Mouse (Mus musculus): ENCODE results near the gene Dnajc5g.

Gene Dnajc5g

DNA sequence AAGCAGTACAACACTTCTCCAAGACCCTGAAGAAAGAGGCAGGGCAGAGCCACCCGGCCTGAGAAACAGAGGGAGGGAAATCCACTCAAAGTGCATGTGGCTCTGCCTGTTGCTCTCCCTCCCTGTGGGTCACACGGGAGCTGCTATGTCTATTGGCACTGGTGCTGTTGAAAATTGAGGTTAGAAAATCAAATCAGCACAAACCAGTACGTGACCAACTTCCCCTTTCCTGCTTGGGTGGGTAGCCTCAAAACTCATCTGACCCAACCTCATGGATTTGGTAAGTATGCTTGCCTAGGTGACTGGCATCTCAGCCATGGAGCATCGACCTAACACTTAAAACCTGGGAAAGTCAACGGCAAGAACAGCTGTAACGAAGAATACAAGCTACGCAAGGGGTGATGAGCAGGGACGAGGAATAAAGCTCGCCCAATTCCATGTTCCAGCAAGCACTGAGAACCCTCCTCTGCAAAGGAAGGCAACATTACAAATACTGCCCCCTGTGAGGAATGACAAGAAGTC lies at the start of gene Dnajc5g:
TSS of gene Dnajc5g (plus strand) at position 472 of the 522 bp plus-strand sequence.
- DNase-seq (ENCODE audit: extremely low read depth, low read depth) = peak; percentile 36

DNA sequence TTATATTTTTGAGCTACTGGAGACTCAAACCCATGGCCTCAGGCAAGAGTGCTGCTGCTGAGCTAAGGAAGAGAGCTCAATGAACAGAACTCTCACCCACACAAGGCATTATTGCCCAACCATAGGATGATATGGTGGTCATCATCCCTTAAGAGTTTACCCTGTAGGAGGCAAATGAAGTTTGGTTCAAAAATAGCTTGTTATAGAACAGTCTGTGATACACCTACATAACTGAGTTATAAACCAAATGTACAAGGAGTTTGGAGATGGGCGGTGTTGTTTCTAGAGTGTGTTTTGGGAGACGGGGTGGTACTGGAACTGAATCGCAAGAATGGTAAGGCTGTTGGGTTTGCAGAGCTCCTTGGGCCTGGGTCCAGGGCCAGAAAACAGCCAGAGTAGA lies 36.3 kb upstream of the Dnajc5g start:
- DNase-seq (ENCODE audit: extremely low read depth, low read depth) = no peak

DNA sequence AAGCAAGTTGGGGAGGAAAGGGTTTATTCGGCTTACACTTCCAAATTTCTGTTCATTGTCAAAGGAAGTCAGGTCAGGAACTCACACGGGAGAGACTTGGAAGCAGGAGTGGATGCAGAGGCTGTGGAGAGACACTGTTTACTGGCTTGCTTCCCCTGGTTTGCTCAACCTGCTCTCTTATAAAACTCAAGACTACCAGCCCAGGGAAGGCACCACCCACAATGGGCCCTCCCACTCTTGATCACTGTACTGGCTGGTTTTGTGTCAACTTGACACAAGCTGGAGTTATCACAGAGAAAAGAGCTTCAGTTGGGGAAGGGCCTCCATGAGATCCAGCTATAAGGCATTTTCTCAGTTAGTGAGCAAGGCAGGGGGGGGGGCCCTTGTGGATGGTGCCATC lies 35.0 kb upstream of the Dnajc5g start:
- no peak for DNase-seq (ENCODE audit: extremely low read depth, low read depth)

DNA sequence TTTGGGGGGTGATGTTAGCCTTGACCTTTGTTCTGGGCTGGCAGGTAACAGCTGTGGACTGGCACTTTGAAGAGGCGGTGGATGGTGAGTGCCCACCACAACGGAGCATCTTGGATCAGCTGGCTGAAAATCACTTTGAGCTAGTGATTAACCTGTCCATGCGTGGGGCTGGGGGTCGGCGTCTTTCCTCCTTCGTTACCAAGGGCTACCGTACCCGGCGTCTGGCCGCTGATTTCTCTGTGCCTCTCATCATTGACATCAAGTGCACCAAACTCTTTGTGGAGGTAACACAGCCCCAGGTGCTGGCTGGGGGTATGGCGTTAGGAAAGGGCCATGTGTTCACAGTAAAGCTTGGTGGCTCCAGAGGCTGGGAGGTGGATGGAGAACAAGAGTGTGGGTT lies 34.3 kb upstream of the Dnajc5g start:
- no peak for DNase-seq (ENCODE audit: extremely low read depth, low read depth)

DNA sequence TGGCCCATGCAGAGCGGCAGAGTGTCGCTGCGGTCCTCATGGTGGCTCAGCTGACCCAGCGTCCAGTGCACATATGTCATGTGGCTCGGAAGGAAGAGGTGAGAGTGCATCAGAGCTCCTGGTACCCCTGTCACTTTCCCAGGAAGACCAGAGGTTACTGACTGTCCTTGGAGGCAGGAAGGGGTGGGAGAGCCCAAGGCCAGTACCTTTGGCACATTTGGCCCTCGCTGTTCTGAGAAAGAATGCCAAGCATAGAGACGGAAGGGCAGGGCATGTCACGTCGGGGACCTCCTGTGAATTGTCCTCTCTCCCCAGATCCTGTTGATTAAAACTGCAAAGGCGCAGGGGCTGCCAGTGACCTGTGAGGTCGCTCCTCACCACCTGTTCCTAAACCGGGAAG lies 32.9 kb upstream of the Dnajc5g start:
- no peak for DNase-seq (ENCODE audit: extremely low read depth, low read depth)

DNA sequence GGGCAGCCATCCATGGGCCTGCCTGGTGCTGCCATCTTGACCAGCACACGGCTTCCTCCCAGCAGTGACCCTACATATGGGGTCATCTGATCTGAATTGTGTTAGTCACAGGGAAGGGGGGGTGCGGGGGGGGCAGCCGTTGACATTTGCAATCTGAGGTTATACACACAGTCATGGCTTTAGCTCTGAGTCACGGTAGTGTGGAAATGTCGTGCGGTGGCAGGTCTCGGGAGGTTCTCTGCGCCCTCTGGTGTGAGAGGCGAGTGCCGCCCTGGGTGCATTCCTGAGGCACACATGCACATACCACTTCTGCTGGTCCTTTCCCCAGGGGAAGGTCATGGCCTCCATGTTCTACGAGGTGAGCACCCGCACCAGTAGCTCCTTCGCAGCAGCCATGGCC lies 29.7 kb upstream of the Dnajc5g start:
- no peak for DNase-seq (ENCODE audit: extremely low read depth, low read depth)

DNA sequence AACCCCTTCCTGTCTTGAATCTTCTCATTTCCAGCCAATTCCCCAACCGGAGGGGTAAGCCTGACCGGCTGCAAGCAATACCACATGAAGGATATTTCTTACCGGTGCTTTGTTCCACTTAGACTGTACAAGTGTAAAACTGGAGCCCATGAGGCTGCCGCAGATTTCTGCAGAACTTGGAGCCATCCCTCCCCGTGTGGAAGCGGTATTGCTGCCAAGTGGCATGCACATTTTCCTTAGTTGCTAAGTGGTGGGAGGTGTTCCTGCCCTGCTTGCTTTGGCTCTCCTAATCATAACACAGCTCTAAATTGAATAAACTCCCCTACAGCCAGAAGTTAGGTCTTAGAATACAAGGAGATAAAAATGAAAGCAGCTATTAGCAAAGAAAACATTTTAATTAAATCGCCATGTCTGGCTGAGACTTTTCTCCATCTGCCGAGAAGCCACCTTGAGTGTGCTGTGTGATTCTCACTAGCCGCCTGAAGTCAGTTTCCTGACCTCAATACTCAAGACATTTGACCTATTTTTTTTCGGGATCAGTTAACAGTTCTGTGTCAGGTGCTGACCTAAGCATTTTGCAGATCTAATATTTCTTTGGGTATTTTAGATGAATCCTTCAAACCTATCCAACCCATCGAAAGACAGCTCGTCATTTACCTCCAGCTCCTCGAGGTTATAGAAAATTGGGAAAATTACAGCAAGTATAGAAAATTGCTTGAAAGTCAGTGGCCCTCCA lies 25.9 kb upstream of the Dnajc5g start:
- DNase-seq (ENCODE audit: extremely low read depth, low read depth) = no peak

DNA sequence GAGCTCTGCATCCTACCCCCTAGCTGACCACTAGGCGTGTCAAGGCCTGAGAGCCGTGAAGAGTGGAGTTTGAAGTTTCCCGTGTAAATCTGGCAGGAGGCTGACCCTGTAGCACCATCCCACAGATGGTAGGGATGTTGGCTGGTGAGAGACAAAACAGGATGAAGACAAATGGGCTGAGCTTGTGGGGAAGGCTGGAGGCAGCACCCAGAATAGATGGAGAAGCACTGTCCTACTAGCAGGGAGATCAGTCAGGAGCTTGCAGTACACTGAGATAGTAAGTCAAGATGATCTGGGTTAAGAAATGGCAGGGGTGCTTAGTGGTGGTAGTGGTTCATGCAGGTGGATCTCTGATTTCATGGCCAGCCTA lies 25.3 kb upstream of the Dnajc5g start:
- DNase-seq (ENCODE audit: extremely low read depth, low read depth) = no peak

DNA sequence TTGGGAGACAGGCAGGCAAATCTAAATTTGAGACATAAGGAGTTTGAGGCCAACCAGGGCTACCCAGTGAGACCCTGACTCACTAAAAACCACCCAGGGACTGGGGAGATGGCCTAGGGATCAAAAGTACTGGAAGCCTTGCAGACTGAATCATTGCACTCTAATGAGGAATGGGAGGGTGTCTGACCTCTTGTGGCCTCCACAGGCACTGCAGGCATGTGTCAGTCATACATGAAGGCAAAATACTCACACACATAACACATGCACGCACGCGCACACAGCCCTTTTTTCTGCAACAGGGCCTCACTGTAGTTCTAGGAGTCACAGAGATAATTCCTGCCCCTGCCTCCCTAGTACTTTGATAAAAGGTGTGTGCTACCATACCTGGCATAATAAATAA lies 24.7 kb upstream of the Dnajc5g start:
- peak; percentile 67 for DNase-seq (ENCODE audit: extremely low read depth, low read depth)

DNA sequence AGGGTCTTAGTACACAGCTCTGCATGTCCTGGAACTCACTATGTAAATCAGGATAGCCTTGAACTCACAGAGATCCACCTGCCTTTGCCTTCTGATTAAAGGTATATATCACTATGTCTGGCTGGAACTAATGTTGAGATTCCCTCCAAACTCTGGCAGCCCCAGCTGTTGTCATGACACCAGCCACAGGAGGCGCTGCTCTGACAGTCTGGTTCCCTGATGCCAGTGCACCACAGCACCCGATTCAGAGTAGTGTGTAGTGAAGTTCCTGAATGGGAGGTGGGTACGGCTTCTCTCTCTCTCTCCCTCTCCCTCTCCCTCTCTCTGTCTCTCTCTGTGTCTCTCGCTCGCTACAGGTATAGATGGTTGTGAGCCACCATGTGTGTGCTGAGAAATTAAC lies 23.7 kb upstream of the Dnajc5g start:
- peak; percentile 77 for DNase-seq (ENCODE audit: extremely low read depth, low read depth)

DNA sequence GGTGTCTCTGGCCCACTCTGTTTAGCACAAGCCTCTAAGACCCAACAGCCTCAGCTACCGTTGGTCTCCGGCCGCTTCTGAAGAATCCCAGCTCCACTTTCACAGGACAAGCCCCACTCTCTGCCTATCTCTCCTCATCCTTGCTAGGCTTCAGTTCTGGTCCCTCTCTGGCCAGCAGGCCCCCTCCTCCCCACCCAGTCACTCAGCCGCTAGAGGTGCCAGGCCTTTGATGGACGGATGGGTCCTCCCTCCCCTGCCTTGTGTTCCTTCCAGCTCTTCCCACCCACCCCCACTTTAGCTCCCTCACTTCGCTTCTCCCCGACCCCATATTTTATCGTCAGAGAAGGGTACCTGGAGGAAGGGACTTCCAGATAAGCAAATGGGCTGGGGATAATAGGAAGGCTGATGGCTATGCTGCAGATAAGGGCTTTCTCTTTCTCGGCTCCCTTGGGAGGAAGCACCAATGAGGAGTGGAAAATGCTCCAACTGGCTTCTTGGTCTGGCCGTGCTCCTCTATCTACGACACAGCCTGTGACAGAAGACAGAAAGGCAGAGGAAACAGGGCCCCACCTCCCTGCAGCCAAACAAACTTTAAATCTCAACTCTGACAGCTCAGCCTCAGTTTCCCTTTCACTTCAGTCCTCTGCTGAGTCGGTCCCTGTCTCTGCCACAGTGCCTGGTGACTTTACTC lies 23.0 kb upstream of the Dnajc5g start:
- DNase-seq (ENCODE audit: extremely low read depth, low read depth) = peak; percentile 43

DNA sequence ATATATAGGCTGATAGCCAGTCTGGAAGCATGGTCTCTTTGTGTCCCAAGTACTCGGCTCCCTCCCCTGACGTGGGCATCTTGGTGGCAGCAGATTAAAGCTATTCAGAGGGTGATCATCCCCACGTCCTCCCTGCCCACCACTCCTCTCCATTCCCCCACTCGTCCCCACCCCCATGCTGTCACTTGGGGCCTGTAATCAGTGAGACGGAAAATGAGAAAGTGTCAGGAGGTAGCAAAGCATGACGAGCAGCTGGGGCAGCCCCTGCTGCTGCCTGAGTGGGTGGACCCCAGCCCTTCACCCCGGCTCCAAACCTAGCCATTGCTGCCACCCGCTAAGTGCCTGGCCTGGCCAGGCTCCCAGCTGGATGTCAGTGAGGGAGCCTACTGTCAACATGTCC lies 22.1 kb upstream of the Dnajc5g start:
- no peak for DNase-seq (ENCODE audit: extremely low read depth, low read depth)

DNA sequence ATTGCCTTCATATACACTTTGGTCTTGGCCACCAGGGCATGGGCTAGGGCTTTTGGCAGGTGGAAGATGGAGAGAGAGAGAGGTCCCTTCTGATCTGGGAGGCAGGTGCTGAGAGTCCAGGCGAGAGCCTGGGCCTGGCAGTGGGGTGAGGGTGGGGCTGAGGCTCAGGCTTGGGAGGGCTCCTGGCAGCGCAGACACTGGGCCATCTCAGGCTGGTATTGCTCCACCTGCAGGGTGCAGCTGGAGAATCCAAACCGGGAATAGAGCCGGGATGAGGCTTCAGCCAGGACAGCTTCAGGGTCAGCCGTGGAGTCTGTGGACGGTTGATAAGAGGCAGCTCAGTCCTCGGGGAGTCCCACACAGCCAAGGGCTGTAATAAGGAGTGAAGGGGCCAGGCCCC lies 19.5 kb upstream of the Dnajc5g start:
- DNase-seq (ENCODE audit: extremely low read depth, low read depth) = no peak

DNA sequence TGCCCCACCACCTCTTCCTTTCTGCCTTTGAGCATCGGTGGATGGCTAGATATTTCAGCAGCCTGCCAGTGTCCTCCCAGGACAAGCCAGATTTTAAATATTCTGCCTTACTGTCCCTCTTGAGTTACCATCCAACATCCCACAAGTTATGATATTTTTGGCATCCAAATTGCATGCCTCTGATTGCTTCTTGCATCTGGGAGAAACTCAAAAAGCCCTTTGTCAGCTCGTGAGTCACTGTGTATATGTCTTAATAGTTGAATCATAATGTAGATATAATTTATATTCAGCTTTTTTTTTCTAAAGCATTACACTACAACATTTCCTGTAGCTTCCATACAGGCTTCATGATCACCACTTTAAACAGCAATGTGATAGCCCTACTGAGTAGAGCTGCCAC lies 19.0 kb upstream of the Dnajc5g start:
- no peak for DNase-seq (ENCODE audit: extremely low read depth, low read depth)

DNA sequence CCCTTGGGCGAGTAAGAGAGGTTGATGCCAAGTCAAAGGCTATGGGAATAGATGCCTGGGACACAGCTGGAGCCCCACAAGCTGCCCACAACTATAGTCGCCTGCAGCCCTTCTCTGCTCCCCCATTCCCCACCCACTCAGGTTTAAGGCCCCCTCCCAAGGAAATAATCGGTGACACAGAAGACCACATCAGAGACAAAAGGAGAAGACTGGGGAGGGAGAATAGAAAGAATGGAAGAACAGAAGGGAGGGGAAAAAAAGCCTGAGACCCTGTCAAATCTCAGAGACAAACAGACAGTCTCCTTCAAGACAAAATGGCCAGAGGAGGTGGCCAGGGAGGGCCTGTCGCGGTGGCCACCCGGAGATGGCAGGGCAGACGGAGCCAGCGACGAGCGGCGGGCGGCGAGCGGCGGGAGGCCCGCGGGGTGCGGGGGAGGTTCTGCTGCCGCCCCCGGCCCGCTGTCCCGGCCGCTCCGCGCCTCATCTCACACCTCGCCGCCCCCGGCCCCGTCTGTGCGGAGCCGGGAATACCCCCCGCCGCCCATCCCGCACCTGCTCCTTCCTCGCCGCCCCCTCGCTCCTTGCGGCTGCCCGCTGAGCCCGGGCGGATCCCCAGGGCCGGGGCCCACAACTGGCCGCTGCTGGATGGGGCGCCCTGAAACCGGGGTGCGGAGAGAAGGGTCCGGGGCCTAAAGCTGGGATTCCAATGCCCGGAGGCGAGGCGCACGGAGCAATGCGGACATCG lies 13.7 kb upstream of the Dnajc5g start:
- no peak for DNase-seq (ENCODE audit: extremely low read depth, low read depth)

DNA sequence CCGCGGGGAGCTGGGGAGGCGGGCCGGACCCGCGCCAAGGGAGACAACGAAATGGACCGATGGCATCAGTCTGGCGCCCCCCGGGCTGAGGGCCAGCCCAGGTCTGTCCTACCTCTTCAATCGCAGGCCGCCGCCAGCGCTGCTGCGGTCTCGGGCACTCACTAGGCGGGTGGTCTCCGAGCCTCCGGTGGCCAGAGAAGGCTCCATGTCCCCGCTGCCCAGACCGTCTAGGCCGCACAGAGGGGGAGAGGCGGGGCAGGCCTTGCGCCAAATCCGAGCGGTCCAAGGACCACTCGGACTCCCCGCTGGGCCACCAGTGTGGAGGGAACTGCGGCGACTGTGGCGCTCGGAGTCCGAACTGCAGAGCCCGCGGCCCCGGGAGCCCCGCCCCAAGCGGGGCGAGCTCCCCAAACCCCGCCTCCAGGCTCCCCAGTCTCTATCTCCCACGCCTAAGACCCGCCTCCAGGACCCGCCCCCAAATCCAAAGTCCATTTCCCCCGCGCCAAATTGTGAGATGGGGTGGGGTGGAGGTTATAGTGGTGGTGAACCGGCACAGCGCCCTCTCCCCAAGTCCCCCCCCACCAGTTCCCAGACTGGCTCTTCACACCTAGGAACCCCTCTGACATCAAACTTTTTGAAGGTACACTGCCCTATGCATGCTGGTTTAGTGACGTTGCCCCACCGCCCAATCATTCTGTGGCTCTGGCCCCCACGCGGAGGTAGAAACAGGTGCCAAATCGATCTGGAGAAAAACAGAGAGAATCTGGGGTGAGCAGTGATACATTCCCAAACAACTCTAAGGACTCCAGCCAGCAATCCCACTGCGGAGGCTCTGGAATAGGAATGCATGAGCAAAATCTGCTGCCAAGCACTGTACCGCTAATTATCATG lies 12.7 kb upstream of the Dnajc5g start:
- DNase-seq (ENCODE audit: extremely low read depth, low read depth) = no peak

DNA sequence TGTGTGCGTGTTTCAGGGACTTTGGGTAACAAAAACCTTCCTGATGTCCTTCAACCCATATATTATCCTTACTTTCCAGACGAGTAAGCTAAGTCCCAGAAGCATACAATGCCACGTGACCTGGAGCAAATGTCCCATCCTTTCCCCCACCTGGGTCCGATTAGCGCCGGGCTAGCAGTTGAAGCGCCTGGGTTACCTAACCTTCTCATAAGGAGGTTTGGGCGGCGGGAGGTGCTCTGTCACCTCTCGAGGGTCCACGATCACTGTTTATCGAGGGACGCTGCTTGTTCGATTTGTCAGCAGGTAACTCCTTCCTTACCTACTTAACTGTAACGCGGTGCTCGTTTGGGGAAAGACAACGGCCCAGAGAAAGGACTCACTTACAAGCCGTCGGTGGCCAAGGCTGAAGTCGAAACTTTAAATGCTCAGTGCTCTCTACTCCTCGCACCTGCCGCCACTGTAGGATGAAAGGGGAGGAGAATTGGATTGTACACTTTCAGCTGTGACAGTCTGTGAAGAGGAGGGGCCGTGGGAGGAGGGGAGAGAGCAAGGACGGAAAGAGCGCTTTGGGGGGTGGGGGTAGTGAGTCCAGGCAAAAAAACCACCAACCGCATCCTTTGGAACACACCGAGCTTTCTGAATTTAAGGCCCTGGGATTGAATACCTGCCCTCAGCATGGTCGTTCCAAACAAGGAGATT lies 11.8 kb upstream of the Dnajc5g start:
- no peak for DNase-seq (ENCODE audit: extremely low read depth, low read depth)

DNA sequence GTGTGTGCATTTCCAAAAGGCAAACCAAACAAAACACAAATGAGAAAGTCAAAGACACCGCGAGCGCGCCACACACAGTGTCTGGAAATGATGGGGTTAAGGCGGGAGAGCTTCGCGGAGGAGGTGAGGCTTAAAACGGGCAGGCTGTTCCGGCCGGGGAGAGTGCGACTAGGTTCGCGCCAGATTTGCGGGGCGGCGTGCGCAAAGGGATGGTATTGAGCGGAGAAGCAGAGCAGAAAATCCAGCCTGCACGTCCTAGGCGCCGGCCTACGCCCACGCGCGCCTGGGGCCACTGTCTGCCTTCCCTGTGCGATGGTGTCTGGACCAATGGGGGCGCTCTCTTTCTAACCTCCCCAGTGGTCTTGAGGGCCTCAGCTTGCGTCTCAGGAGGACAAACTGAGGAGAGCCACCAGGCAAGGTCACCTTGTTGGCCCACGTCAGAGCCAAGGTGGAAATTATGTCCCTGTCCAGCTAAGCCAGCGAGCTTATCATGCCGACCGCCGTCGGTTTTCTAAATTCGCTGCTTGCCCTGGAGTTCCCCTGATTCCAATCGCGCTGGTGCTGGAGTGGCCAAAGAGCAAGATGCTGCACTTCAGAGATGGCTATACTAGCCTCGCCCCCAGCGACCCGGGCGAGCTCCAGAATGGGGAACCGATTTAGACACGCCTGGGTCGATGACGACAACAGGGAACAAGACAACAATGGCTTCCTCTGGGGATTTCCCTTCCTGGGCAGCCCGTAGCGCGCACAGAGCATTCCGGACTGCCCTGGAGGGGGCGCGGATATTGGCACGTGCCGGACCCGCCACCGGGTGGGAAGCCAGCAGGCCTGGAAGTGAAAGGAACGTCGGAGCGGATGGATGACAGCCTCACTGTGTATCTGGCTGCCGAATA lies 11.0 kb upstream of the Dnajc5g start:
- DNase-seq (ENCODE audit: extremely low read depth, low read depth) = no peak

DNA sequence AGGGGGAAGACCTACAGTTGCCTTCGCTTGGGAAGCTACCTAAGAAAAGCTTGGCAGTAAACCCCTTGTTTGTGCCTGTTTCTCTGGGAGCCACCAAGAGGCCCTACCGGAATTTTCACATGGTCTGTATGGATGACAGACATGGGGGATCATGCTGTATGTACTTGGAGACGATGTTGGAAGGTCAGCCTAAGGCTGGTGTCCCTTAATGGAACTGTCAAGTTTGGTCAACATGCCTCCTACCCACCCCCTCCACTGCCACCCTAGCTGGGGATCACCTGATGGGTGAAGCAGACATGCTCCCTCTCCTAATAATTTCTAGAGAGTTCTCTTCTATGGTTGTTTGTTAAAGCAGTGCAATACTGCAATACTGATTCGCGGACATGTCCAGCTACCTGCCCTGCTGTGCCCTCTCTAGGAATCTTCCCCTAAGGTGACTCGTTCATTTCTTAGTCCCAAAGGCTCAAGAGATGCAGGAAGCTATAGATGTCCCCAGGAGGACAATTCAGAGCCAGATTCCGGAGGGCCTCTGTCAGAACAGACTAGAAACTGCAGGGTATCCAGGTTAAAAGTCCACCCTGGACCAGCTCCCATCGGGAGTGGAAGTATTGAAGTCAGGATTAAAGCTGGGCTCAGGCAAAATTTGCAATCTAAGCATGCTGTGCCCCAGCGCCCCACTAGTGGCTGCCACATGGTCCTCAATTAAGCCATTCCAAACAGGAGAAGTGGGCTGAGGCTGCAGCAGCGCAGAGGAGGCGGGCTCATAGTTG lies 10.2 kb upstream of the Dnajc5g start:
- no peak for DNase-seq (ENCODE audit: extremely low read depth, low read depth)

Data from MEL-GATA-1-ER (cell line).